Mouse (Mus musculus): ENCODE results near the gene Coa5. TPM values are rescaled to one million over a fixed set of nuclear protein-coding genes. Genes with fewer than 3 reads are reported as not detected.

The Coa5 gene
- 100 to 1,000 TPM in 1 of 2 experiments, 10 to 100 TPM in 1; 100.0 to 113 TPM for total RNA-seq (2021)
- polyA plus RNA-seq (2012; rRNA removed), result 43.3 and 46.8 TPM in 2 replicates
- long read RNA-seq, transcript Coa5-201 (3 exons, 3,863 nt), result major isoform, 78 of 87 reads
- long read RNA-seq, partial matches to known transcripts, result 0 of 87 reads
- long read RNA-seq, other reads (novel, unspliced or antisense), result 9 of 87 reads

DNA sequence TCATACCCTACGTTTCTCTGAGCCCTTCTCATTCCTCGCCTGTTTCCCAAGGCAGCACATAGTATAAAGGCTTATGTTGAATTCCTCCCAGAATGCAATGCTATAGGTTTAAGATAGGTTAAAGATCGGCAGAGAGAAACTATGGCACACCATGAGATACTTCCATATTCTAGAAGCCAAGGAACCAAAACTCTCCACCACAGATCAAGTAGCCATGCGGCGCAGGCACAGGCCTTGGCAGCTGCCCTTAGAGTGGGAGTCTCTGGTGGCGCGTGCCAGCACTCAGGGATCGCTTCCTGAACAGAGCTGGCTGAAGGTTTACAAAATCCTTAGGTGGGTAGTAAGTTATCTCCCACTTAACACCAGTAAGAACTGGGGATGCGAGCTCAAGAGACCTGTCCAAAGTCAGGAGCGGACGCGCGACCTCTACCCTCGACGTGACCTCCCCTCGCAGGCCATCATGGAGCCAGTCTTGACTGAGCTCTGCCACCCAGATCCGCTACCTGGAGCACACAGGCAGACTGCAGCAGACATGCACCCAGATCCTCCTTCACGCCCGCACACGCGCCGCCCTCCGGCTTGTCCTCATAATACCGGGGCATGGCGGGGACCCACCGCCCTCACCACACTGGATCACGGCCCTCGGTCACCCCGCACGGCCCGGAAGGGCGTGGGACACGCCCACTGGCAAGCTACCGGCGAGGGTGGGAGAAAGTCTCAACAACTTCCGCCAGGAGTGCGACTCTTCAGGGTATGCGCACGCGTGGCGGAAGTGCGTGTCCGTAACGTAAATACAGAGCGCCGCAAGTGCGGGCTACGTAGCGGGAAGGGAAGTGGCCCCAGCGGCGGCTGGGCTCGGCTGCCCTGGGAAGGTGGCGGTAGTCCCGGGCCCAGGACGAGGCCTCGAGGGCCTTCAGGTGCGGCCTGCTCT lies at the start of gene Coa5, which contains the start of gene Unc50:
Gene Coa5, minus strand, starts transcription at position 738 of the 931 bp plus-strand sequence.
Gene Unc50, plus strand, starts transcription at position 774 of the 931 bp plus-strand sequence.
- DNase-seq, result peak; percentile 97

DNA sequence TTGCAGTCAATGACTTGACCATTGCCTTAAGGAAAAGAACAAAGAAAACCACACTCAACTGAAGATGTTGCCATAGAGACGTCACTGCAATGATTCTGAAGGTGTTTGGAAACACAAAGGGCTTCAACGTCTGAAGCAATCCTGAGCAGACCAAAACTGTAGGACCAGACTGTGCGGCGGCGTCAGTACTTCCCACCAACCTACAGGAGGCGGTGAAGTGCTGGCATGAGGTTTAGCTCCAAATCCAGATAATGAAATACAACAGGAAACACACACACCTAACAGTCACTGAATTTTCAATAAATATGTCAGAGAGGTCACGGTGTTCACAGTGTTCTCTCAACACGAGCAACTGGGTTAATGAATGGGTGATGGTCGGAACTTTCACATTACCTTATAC lies 49.2 kb upstream of the Coa5 start:
- DNase-seq, result no peak

DNA sequence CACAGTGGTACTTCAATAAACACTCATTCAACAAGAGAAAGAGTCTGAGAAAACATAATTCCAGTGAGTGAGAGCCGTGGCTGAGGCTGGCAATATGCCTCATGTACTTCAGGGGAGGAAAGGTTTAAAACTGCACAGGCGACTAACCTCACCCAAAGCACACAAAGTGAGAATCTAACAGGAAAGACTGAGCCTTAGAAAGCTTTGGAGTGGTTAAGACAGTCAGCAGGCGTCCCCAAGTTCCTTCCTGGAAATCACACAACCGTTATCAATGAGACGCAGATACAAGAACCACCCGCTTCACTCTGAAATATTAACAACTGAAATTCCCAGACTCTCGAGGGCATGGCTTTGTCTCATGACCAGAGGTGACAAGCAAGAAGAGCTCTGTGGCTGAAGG lies 48.5 kb upstream of the Coa5 start:
- DNase-seq, result no peak

DNA sequence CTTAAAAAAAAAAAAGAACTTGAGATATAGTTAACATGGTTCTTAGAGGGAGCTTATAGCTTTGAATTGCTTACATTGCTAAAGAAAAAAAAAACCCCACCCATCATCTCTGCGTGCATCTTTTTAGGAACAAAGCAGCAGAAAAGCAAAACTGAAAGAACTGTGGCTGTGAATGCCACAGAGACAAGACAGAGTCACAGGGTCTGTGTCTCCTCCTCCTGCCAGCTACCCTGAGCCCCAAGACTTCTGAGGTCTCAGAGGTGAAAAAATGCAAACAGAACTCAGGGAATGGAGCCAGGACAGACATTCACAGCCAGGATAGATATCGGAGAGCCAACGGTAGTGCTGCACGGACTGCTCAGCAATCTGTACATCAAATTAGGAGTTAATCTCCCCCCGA lies 48.0 kb upstream of the Coa5 start:
- no peak for DNase-seq

DNA sequence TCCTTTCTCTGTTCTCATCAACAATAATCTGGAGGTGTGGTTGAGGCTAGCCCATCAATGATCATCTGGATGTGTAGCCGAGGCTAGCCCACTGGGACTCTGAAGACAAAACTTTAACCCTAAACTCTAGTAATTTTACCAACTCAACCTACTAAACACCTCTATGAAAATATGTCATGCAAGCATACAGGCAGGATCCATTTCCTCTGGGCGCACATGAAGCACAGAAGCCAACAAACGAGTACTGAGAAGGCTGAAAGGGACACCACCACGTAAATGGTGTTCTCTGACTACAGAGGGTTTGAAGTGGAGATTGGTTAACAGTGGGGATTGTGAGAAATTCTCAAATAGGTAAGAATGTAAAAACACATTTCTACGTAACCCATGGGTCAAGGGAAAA lies 47.3 kb upstream of the Coa5 start:
- DNase-seq, result no peak

DNA sequence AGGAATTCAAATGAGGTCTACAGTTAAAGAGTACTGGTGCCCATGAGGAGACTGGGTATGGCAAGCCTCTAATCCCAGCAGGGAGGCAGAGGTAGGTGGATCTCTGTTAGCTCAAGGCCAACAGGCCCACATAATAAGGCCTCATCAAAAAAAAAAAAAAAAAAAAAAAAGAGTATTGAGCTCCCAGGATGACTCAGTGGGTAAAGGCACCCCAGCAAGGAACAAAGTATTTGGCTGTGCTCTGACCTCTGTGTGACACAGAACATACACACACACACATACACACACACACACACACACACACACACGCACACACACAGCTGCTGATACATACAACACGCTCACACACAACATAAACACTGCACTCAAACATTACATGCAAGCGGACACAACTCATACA lies 45.4 kb upstream of the Coa5 start:
- no peak for DNase-seq

DNA sequence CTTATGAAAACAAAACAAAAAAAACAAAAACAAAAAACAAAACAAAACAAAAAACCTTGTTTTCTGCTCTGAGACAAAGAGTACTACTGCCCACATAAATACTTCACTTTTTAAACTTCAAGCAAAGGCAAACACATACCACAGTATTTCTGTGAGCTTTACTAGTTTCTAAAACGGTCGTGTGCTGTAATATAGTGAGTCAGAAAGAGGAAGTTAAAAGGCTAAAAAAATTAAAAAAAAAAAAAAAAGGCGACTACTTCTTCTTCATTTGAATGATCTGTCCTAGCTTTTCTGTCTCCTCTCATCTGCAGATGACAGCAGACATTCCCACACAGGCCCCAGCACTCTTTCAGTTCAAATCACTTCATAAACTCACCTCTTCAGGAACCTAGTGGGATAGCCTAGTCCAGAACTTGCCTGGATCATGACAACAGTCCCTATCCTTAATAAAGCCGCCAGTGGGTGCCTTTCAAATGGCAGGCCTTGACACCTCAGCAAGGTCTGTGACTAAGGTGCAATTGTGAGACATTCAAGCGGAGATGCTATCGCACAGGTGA lies 44.8 kb upstream of the Coa5 start:
- DNase-seq, result no peak

DNA sequence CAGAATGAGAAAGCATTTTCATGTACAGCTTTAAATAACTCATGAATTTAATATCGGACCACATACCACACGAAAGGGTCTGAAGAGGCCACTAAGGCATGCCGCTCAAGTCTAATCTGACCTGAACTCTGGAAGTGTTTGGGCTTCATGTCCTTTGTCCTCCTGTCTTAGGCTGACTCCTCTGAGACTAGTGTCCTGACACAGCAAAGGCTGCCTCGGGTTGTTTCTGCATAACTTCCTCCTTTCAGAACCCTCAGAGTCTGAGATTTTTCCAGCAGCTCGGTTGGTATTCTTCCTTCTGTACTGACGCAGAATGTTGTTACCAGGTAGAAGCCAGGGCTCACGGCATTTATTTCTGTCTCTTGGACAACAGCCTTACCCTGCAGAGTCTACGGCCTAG lies 44.1 kb upstream of the Coa5 start:
- no peak for DNase-seq

DNA sequence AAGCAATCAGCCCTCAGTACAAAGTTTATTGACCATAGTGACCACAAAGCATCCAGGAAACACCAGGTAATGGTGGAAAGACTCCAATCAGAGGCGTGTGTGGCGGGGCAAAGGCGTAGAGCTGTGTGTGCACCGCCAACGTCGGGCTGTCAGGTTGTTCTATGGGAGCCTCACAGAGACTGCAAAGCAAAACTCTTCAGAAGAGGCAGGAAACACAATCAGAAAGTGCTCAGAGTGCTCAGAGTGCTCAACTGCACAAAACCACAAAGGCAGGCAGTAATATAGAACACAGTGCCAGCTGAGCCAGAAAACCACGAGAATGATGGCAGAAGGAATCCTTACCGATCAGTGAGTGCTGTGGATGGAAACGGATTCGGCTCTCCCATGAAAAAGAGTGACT lies 43.3 kb upstream of the Coa5 start:
- DNase-seq, result no peak

DNA sequence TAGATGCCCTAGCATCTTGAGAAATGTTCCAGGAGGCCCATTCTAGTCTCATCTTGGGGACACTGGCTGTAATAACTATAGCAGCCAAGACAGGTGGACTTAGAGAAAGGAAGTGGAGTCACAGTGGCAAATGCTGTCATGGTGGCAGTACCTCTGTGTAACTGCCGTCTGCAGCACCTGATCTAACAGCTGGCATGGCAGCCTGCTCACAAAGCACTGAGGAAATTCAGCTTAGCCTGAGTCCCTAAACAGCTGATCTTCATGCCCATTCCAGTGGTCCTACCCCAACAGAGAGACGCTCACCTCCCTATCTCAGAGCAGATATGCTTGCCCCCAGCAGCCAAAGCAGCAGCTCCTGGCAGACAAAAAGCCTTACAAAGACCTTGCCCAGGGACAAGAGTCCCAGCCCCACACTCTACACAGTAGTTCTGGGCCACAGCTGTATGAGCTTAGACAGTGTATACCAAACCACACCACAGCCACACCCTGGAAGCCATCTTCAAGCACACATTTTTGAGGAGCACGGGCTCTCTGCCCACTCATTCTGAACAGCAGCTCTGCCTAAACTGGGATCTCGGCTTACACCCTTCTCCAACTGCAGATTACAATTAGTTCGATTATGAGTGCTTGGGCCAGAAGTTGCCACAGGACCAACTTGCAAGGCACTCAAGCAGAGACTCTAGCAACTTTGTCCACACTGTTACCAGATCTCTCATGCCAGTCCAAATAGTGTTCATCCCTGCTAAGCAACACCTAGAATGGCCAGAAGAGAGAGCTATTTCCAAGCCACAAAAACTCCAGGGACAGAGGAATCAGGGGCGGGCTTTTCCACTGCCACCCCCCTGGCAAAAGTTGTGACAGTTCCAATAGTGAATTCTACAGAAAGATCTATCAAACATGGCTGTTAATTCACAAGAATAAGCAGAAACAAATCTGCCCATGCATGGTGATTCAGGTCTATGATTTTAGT lies 41.6 kb upstream of the Coa5 start:
- DNase-seq, result no peak

DNA sequence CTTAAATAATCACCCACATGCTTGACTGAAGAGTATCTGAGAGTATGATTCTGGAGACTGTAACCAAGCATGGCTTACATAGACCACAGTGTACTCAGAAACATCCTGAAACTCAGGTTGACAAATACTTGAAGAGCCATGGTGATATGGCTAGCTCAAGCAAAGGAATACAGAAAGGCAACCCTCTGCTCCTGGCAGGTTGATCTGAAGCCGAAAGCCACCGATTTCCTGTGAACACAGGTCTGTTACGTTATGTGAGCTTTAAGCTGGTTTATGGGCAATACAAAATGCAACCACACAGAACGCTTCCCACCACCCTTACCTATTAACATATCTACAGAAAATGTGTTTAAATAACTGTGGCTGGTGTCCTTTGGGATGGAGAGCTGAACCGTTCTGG lies 39.1 kb upstream of the Coa5 start:
- DNase-seq, result no peak

DNA sequence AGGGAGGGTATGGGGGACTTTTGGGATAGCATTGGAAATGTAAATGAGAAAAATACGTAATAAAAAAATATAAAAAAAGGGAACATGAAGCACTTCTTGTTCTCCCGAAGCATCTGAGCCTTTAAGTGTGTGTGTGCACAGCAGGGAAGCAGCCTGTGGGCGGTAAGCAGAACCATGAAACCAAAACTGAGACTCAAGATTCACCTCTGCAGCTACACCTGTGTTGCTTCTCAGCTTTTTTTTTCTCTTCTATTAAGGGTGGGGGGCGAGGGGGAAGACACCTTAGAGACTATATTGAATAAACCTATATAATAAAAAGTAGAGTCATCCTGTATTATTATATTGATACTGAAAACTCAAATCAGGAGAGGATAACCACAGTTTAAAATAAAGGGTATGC lies 37.9 kb upstream of the Coa5 start:
- no peak for DNase-seq

DNA sequence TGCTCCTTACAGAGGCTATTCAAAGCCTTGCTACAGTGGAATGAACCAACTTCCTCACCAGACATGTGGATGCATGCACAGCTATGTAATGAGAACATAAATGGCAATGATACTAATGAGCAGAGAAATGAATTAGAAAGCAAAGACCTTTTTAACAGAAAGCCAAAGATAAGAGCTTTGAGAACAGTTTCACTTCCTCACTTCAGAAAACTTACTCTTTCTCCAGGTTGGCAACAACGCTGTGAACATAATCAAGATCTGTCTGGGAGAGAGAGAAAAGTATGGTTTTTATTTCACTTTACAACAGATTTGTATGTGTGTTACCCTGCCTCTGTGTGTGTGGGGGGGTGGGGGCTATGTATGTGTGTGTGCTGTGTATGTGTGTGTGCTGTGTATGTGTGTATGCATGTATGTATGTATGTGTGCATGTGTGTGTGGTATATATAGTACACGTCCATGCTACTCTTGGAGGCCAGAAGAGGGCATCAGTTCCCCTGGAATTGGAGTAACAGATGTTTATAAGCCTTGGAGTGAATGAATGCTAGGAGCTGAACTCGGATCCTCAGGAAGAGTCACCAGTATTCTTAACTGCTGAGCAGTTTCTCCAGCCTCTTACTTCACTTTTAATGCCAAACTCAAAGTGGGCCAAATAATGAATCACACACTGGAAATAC lies 36.6 kb upstream of the Coa5 start:
- DNase-seq, result no peak

DNA sequence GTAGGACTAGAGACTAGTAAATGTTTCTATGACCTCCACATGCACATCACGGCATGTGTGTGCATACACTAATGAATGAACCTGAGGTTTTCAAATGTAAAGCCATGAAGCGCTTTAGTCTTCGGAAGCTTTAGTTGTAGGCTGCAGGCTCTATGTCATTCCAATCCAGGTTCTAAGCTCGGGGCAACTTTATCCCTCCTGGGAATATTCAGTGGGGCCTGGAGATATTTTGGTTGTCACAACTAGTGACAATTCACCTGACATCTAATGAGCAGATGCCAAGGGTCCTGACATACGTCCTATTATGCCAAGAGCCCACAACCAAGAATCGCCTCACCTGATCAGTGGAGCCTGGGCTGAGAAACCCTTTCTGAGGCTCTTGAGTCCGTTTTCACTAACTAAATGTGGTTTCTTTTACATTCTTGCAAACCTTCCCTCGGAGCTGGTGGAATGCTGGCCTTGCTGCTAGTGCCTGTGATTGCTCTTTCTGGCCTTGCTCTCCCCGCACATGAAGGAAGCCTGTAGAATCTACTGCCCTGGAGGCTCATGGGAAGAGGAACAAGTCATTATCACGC lies 35.1 kb upstream of the Coa5 start:
- DNase-seq, result no peak

DNA sequence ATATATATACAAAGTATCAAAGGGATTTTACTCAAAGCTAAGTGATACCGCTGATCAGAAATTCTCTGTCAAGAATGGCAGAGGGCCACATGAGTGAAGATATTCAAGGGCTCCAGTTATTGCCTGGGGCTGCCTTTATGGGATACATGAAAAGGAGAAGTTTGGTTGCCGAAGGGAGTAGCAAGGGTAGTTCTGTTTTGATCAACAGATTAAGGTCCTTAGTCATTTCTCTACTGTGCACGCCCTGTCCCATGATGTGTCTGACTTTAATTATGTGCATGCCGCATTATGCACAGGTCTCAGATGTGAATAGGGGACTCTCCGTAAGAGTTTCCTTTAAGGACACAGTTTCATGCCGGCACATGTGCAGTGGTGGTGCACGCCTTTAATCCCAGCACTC lies 27.6 kb upstream of the Coa5 start:
- DNase-seq, result no peak

DNA sequence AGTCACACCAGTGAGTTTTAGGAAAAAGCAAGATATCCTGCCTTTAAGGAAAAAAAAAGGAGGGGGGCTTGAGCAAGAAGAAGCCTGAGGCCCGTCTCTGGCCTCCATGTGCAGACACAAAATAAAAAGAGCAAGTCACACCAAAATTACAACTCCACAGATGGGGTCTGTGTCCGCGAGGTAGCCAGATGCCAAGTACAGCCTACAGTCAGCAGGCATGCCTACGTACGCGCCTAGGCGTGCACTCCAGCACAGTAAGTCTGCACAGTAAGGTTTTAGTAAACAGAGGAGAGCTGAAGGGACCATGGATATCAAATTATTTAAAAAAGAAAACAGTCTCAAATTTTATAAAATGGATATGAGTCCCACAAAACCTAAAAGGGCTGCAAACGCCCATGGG lies 21.4 kb upstream of the Coa5 start:
- DNase-seq, result no peak

DNA sequence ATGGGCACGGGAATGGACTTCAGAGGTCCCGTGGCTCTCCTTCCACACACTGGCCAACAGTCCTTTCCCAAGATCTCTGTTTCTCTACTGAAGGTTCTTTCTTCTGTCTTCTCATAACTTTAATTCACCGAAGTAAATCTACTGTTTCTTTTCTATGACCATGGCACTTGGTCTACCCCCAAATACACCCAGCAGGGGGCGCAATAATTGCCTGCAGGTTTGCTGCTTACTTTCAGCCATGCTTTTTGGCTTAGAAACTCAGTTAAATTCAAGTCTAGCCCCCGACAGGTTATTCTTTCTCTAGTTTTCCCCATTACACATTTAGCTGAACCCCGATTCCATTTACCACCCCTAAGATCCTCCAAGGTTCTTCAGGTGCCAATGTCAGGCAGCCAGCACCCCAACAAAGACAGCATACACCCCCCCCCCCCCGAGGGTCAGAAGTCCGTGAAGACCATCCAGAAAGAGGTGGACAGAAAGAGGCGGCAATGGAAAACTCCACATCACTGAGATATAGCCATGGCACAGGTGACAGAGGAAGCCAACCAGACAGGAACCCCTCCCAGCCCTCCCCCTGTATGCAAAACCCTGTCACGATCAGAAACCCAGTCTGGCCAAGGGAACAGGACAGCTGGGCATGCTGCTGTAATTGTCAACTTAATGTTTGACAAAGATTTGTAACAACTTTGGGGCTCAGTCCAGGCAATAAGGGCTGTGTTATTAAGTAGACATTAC lies 18.6 kb upstream of the Coa5 start:
- peak; percentile 53 for DNase-seq

DNA sequence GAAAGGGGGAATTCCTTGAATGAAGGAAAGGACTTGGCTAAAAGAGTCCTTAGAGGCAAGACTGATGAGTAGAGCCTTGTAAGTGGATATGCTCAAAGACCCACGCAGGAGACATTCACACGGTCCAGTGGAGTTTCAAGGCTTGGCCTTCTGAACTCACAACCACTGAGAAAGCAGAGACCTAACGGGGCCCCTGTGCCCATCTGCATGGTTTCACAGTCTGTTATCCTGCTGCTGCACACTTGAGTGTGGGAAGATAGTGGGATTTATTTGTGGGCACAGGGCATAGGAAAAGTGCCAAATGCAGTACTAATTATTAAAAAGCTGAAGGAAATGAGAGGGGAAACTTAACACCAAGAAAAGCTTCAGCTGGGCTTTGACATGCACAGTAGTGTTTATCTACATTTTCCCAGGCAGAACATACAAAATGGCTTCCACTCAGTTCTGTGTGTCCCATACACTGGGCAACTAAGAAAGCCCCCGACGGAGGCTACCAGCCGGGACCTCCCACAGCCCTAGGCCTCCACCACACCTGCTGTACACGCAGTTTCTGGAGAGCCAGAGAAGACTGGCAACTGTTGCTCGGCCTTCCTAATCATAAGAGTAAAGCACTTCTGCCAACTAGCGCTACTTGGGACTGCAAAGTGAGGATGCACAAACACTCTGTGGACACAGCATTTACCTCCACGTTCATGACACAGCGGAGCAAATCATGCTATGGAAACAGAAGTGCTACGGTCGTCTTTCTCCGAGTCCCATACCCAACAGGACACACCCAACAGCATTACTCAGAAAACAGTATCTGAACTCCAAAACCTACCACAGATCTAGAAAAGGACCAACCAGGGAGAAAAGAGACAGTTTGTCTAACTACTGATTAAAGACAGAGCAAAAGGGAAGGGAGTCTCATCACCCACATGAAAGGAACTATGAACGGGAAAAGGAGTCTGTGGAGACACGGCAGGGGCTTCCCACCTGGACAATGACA lies 13.2 kb upstream of the Coa5 start:
- no peak for DNase-seq

DNA sequence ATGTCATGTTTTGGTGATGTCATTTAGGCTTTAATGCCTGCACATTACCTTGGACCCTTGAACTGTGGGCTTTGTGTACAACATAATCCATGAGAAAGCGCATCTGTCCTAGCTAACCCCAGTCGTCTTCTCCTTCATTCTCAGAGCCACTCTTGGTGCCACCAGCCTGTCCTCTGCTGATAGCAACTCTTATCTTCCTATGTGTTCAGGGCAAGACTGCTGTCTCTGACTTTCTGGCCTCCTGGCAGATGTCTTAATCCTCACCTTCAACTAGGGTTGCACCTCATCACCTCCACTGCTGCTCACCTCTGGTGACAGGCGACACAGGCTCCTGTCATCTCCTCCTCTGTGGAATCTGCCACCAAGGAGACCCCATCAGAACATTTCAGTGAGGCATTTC lies 6.5 kb upstream of the Coa5 start:
- DNase-seq, result no peak
